Mouse (Mus musculus): ENCODE data around the gene Sox30.
"Not testable (repeated sequence)": the region's sequence is repeated elsewhere in the genome, so short reads cannot be mapped to it uniquely, and the experiment has no call there.

The Sox30 gene

DNA sequence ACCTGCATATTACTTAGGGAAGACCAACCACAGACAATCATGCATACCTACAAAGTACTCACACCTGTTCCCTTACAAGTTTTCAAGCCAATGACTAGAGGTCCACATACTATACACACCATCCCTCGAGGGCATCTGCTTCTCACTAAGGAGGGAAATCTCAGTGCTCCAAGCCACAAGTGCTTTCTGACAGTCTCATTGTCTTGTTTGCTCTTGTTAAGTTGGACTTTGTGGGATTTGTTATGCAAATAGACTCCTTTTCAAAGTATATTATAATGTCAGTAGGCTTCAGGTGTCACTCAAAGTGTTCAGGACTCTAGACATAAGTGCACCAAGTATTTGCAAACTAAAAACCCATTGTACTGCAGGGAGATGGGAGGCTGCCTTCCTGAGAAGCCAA, 40.1 kb downstream of the Sox30 start:
- DNase-seq (ENCODE audit: low spot score in 2 of 2): no peak

DNA sequence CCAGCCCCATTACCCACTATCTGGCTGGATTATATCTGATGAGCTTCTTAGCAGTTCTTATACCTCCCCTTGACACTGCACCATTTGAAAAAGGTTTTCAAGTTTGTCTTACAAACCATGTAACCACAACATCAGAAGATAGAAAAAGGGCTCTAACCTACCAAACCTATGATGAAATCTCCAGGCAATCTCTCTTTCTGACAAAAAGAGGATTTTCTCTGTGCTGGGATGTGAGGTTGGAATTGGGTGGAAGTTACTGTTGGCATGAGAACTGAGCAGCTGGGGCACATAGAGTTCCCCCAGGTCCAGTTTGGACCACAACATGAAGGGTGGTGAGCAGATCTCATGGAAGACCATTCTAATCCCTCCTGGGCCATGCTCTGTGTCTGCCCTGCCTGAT, 41.7 kb downstream of the Sox30 start:
- no peak for DNase-seq (ENCODE audit: low spot score in 2 of 2)

DNA sequence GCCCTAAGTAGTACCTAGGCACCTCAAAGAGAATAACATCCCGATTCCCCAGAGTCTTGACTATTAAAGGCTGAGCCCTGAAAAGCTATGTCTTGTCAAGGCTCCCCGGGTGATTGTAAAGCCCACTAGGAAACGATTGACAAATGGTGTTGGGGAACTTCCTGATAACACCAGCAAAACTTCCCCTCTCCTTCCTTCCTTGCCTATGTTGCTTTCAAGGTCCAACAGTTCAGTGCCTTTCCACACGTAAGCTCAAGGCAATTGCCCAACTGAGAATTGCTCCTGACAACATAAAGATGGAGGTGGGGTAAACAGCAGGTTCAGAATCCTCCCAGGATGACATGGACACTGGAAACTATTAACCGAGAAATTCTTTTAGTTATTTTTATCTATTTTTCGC, 42.9 kb downstream of the Sox30 start:
- DNase-seq (ENCODE audit: low spot score in 2 of 2): no peak

DNA sequence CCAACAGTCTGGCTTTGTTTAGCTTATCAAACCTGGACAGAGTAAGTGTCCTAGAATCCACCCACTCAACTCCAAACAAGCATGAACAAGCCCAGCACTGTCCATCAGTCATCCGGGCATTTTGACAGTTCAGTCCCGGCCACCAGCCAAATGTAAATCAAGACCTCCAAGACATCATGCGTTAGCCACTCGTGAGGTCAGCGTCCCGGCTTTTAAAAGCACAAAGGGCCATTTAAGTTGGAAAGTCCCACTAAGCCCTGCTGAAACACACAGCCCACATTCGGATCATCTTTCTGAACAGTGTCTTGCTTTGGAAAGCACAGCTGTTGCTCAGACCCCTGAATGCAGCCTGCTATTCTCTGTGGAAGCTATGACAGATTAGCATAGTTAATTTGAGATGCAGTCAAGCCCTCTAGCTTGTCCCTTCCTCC, 45.9 kb downstream of the Sox30 start:
- no peak for DNase-seq (ENCODE audit: low spot score in 2 of 2)

DNA sequence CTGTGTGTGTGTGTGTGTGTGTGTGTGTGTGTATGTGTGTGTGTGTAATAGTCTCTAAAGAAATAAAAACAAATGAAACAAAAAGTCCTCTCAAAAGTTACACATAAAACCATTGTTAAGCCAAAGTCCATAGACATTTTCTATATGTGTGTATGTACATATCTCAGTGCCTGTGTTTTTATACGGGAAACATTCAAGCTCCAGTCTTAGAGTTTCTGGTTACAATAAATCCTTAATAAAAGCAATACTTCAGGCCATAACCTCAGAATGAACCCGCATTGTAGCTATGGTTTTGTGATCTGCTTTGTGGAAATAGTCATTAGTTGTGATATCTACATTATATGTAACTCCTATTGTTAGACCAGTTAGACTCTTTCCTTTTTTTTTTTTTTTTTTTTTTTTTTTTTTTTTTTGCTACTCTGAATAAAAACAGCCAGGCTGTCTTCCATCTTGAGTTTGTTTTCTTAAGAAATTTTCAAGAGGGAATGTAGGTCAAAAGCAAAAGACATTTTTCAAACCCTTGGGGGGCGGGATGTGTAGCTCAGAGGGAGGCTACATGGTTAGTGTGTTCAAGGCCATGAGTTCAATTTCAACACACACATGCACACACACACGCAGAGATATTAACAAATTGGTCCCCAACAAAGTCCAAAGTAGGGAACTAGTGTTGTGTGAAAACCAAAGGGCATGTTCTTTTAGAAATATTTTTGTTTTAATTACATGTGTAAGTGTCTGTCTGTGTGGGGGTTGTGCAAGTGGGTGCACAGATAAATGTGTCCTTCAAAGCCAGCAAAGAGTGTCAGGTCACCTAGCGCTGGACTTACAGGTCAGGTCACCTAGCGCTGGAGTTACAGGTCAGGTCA, 48.1 kb downstream of the Sox30 start:
- DNase-seq (ENCODE audit: low spot score in 2 of 2): no peak

DNA sequence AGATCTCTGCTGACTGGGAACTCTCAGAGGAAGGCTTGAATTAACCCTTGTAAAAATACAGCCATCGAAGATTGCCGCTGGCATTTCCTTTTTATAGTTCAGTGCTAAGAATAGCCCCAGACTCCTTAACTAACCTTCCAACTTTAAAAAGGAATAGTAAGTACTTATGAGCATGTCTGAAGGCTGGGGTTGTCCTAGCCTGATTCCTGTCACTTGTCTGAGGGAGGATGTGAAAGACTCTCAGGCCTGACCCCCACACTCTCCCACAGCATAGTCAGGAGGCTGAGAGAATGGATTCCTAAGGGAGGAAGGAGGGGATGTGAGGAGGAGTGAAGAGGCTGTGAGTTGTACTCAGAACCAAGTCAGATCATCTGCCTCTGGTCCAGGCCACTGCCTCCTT, 49.4 kb downstream of the Sox30 start:
- DNase-seq (ENCODE audit: low spot score in 2 of 2): no peak

DNA sequence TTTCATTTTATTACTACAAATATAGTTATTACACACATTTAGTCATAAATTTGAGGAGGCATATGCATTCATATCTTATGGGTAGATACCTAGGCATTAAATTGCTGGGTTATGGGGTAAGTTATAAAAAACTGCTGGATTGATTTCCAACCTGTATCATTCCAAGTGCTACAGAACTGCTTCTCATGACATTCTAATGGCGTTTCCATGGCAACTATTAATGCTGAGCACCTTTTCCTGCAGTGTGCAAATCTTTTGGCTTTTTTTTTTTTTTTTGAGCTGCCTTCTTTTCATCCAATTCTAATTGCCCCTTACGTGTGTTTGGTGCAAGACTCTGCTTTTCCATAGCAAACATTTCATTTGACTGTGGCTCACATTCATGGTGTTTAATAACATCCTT, 49.9 kb downstream of the Sox30 start:
- no peak for DNase-seq (ENCODE audit: low spot score in 2 of 2)

DNA sequence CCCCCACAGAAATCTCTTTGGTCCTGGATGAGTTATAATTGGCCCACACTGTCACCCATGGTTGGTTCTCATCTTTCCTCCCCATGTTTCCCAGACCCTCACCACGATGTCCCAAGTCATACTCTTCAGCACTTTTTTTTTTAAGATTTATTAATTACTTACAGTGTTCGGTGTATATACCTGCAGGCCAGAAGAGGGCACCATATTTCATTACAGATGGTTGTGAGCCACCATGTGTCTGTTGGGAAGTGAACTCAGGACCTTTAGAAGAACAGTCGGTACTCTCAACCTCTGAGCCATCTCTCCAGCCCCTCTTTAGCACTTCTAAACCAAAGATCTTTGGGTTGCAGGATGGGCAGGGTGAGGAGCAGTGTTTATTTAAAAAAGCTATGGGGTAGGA, 51.4 kb downstream of the Sox30 start:
- DNase-seq (ENCODE audit: low spot score in 2 of 2): no peak

DNA sequence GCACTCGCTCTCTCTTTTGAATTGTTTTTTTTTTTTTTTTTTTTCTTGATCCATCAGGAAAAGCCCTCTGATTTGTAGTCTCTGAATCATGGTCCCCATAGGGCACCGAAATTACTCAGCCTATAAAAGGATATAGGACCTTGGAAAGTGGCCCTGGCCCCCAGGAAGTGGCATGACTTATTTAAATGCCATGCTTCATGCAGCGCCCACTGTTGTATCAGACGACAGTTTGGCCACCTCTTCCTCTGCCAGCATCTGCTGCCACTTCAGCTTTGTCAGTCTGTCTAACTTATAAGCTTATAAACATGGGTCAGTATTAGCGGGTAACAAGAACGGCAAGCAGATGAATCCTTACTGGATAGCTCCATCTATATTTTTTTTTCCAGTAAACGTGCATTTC, 52.8 kb downstream of the Sox30 start:
- no peak for DNase-seq (ENCODE audit: low spot score in 2 of 2)

DNA sequence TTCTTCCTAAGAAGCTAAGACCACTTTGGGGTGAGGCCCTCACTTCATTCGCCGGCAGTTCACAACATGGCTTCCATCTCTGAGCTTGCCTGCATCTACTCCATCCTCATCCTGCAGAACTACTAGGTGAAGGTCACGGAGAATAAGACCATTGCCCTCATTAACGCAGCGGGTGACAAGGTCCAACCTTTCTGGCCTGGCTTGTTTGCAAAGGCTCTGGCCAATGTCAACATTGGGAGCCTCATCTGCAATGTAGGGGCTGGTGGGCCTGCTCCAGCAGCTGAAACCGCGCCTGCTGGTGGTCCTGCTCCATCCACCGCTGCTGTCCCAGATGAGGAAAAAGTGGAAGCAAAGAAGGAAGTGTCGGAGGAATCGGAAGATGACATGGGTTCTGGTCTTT, 56.3 kb downstream of the Sox30 start:
- no peak for DNase-seq (ENCODE audit: low spot score in 2 of 2)

DNA sequence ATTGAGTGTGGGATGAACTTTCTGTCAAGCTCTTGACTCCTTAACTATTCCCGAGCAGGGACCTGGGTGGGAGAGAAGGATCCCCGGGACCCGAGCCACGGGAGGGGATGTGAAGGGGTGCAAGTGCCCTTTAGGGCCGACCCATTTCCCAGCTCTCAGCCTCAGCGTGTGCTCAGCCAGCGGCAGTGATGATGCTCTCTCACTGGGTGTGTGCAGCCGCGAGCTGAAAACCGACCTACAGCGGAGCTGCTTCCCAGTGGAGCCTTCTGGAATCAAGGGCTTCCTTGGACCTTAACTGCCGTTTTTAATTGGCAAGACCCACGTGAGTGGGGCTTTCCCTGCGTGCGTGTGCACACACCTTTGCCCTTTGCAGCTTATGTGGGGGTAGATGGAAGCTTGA, 58.8 kb downstream of the Sox30 start:
- no peak for DNase-seq (ENCODE audit: low spot score in 2 of 2)

DNA sequence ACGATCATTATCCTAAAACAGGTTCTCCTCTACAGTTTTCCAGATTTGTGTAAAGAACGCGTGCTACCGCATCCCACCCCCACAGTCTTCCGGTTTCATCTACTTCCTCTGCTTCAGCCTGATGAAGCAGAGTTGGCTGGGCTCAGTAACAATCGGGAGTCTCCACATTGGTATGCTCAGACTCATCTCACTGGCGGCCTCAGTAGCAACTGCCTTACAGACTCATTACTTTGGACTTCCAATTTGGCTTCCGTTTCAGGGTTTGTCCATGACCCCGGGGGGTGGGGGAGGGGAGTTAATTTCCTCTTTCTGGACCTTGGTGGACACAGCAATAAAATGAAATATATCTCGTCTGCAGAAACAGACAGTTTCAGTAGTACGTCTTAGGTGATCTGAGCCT, 59.2 kb downstream of the Sox30 start:
- DNase-seq (ENCODE audit: low spot score in 2 of 2): peak in 1 of 2 experiments; percentile 26

DNA sequence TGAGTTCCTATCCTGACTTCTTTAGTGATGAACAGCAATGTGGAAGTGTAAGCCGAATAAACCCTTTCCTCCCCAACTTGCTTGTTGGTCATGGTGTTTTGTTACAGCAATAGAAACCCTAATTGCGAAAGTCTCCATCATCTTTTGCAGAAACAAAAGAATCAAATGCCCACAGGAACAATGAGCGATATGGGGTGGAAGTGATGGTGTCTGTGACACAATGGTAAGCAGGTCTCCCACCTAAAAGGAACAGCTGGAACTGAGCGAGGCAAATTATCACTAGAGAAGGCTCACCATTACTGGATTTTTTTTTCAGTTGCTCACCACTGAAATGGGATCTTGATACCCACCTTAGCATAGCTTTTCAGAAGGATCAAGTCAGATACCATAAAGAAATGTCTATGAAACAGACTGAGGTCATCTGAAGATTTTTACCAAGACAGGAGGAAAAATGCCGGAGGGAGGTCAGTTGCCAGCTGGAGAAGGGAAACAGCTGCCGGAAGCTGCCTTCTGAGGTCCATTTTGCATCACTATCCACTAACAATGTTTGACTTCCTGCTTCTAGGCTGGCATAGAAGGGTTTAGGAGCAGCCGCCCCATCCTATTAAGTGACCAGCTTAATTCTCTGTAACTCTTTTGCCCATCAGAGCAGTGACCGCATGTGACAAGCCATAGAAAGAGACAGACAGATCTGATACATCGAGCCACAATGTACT, 60.9 kb downstream of the Sox30 start:
- no peak for DNase-seq (ENCODE audit: low spot score in 2 of 2)

DNA sequence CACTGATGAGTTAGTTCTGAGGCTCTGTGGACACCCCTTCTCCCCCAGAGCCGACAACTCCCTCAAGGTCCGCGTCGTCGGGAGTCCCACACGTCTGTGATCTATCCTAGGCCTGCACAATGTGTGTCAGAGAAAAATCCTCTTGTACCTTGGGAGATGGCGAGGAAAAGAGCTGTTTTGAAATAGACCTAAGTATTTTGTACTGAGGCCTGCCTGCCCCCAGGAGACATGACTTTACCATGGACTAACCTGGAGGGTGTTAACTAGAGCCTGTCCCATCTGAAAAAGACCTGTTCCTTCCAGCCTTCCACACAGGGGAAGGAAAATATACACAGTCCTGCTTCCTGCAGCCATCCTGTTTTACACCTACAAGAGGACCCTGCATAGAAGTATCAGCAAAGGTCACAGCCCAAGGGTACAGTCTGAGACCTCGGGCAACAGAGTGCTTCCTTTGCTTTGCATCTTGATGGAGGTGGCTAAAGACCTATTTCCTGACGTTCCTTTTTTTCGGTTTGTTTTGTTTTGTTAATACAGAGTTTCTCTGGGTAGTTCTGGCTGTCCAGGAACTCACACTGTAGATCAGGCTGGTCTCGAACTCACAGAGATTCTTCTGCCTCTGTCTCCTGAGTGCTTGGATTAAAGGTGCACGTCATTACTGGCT, 61.6 kb downstream of the Sox30 start:
- no peak for DNase-seq (ENCODE audit: low spot score in 2 of 2)

DNA sequence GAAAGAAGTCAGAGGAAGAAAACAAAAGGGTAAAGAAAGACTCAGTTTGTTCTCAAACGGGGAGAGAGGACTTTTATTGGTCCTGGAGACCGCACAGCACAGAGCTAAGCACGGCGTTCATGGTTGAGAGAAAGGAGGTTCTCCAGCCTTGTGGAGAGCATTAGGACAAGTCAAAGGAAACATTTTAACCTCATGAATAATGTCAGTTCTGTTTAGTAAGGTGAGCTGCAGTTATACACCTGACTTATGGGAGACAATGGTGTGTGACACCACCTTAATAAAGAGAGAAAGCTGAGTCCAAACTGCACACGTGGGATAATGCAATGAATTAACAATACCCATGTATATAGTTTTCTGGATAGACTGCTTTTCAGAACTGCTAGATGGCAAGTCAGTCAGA, 64.7 kb downstream of the Sox30 start:
- no peak for DNase-seq (ENCODE audit: low spot score in 2 of 2)

DNA sequence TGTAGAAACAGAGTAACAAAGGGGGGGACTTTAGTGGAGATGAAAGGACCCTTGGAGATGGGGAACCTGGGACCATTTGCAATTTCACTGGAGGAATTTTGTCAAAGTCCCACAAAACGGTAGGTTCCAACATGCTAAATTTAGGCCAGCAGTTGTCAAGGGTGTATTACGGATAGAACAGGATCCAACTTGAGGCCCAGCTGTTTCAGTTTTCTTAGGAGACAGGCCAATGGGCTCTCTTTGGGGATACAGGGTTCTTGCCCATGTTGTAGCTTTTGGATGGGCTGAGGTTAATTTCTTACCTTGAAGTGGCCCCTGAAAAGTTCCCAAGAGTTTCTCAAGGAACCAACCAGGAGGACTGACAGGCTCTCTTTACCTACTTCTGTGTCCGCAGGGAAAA, 67.2 kb downstream of the Sox30 start:
- no peak for DNase-seq (ENCODE audit: low spot score in 2 of 2)

DNA sequence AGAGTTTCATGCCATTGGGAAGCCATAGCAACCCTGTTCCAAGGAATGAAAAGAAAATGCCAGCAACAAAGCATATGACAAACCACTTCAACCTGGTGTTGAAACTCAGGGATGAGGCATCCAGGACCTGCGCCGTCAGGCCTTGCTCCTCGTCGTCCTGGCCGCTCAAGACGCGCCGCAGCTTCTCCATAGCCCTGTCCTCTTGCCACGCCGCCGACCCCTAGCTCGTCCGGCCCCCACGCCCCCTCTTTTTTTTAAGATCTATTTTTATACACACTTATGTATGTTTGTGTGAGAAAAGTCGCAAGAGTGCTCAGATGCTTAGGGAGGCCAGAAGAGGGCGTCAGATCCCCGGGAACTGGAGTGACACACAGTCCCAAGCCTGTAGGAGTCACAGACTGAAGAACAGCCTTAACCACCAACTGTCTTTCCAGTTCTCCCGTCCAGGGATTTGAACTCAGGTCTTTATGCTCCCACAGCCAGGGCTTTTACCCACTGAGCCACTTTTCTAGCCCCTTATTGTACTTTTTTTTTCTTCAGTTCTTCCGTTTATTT, 72.1 kb downstream of the Sox30 start, which contains the start of gene Gm12166:
TSS of gene Gm12166 (minus strand) at position 217 of the 555 bp plus-strand sequence.
- DNase-seq (ENCODE audit: low spot score in 2 of 2): peak; percentile 39 to 45

DNA sequence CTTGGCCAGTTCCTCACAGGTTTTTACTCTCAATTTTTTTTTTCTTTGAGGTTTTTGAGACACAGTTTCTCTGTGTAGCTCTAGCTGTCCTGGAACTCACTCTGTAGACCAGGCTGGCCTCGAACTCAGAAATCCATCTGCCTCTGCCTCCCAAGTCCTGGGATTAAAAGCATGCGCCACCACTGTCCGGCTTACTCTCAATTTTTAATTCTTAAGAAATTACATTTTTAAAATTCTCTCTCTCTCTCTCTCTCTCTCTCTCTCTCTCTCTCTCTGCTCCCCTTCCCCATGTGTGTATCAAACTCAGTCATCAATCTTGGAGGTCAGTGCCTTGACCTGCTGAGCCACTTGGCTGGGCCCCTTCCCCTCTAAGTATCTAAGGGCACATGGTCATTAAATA, 73.3 kb downstream of the Sox30 start:
- DNase-seq (ENCODE audit: low spot score in 2 of 2): not testable (repeated sequence)

DNA sequence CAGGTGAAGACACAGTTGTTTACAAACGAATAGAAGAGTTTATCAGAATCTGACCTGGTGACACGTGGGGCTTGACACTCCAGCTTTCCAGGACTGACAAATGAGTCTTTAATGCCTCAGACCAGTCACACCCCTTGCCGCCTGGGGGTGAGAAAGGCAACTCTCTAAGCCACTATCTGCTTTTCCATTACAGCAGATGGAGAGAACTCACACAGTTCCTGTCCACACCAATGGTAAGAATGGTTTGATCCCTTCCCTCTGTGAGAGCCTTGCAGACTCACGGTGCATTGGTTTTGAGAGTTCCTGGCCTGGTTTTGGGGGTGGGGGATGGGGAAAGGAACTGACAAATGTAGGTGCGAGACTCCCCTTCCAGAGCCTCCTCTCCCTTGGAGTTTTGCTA, 74.2 kb downstream of the Sox30 start:
- no peak for DNase-seq (ENCODE audit: low spot score in 2 of 2)

DNA sequence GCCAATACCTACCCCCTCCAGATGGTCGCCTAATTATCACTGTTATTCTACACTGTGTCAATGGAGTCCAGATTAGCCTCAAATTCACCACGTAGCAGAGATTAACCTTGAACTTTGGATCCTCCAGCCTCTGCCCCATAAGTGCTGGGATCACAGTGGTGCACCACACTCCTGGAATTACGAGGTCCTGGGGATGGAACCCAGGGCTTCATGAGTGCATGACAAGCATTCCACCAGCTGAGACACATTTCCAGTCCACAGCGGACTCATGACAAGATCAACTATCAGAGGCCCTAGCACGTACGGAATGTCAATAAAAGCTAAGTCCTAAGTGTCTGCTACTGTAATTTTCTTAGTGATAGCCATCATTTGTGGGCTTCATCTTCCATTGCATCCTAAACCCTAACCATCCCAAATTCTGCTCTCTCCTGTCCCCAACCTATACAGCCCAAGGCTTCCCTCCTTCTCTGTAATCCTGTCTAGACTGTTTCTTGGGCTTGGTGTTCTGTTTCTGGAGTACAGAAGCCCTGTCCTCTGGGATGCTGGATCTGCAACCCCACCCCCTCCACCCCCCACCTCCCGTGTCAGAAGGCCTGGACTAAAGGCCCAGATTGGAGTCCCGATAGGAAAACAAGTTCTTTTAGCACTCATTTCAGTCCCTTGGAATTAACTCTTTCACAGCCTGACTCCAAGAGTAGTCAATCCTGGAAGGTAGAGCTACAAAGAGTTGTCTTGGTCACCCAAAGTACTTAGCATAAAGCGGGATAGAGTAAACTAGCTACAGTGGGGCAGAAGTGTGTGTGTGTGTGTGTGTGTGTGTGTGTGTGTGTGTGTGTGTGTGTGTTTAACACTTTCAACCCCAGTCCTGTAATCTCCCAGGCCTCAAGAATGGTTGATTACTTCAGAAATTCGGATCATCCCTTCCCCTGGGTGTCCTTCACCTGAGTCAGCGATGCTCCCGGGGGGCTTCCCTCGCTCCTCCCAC, 75.1 kb downstream of the Sox30 start:
- no peak for DNase-seq (ENCODE audit: low spot score in 2 of 2)

All from right cerebral cortex, adult 2 months (tissue).